Mouse (Mus musculus) limb, embryonic 13.5 days (tissue): ENCODE measurements around the gene Ceacam18. TPM values are rescaled to one million over a fixed set of nuclear protein-coding genes. Genes with fewer than 3 reads are reported as not detected.
A peak's percentile ranks its signal among the peaks of the same experiment; 100 is the strongest.
"Not testable (repeated sequence)": the region's sequence is repeated elsewhere in the genome, so short reads cannot be mapped to it uniquely, and the experiment has no call there.

ENCODE experiments used
- ATAC-seq: fragments of 200-750 bp; cut with Nextera tagmentation; 2 replicates; pipeline ENCODE4 v1.8.0; 2017; ENCODE audit warnings: low read depth, moderate number of reproducible peaks, moderate TSS enrichment; ENCODE audit not compliant: low FRiP score
- H3K27ac ChIP-seq: fragments of 300-500 bp; sonication (generic); 2 replicates; pipeline ENCODE4 v1.5.1; 2015; ENCODE audit warnings: inconsistent platforms, mild to moderate bottlenecking, moderate library complexity
- H3K27me3 ChIP-seq: fragments of 300-500 bp; sonication (generic); 2 replicates; pipeline ENCODE4 v1.6.1; 2015; ENCODE audit warnings: mild to moderate bottlenecking, inconsistent platforms
- H3K36me3 ChIP-seq: fragments of 300-500 bp; sonication (generic); 2 replicates; pipeline ENCODE4 v1.6.1; 2015; ENCODE audit warnings: inconsistent platforms, mild to moderate bottlenecking, moderate library complexity
- H3K4me1 ChIP-seq: fragments of 300-500 bp; sonication (generic); 2 replicates; pipeline ENCODE4 v1.6.1; 2015; ENCODE audit warnings: inconsistent platforms
- H3K4me2 ChIP-seq: fragments of 300-500 bp; sonication (generic); replicated peaks from 2 replicates; pipeline ENCODE4 v1.6.1; 2015; ENCODE audit warnings: inconsistent platforms, mild to moderate bottlenecking, moderate library complexity
- H3K4me3 ChIP-seq: fragments of 300-500 bp; sonication (generic); 2 replicates; pipeline ENCODE4 v1.5.1; 2015; ENCODE audit warnings: moderate library complexity, mild to moderate bottlenecking, inconsistent platforms
- H3K9ac ChIP-seq: fragments of 300-500 bp; sonication (generic); 2 replicates; pipeline ENCODE4 v1.6.1; 2015; ENCODE audit warnings: mild to moderate bottlenecking, inconsistent platforms
- H3K9me3 ChIP-seq: fragments of 300-500 bp; sonication (generic); 2 replicates; pipeline ENCODE4 v1.6.1; 2016; ENCODE audit warnings: inconsistent platforms
- WGBS: fragments of 180-500 bp; shearing (Covaris S2); methylation state at CpG from one replicate; pipeline ENCODE4 v1.1.7; 2015; 5-methylcytosine and 5-hydroxymethylcytosine counted together
- polyA plus RNA-seq: library from polyadenylated mRNA; unstranded; fragments of >200 nt; fragmentation: Nextera tagmentation; extraction: Ambion mirVana; gene quantifications from 2 replicates; pipeline ENCODE4 v1.2.1, GENCODE M21; 2015

The Ceacam18 gene
- polyA plus RNA-seq, 1 experiment from 2014 or later: not detected

GRCm38 (mm10) chr7:43671064-43671808, 36.7 kb downstream of the Ceacam18 start:
- peak overlapping the region; percentile 57 for H3K9ac ChIP-seq
- peak overlapping the region; percentile 86 for H3K4me2 ChIP-seq
- peaks cover 7% of the 10 kb centered on the region for H3K4me1 ChIP-seq
- 68% methylated on average over 11 of the region's 11 CpGs for WGBS
- H3K4me3 ChIP-seq: peak overlapping the region; percentile 73
- H3K27ac ChIP-seq: no peak overlapping the region
- peaks cover 6% of the 10 kb centered on the region; the same call in 1 of the 2 replicates for H3K9me3 ChIP-seq
- H3K36me3 ChIP-seq: peaks cover 23% of the 10 kb centered on the region
- ATAC-seq: peak; percentile 38; the same call in 1 of the 2 replicates
- no peaks in the 10 kb centered on the region for H3K27me3 ChIP-seq

- Histone ChIP-seq H3K4me2 (peak within 1 kb of the TSS; percentile 86), H3K36me3 (peaks cover 31% of the 10 kb centered on the region), H3K4me3 (peak within 1 kb of the TSS; percentile 73), H3K9me3 (peaks cover 13% of the 10 kb centered on the region; the same call in 1 of the 2 replicates), H3K27me3 (no peaks in the 10 kb centered on the region), H3K9ac (peak within 1 kb of the TSS; percentile 81), H3K27ac (no peak within 1 kb of the TSS), H3K4me1 (peaks cover 7% of the 10 kb centered on the region)
- ATAC-seq: peak; percentile 95
- under 1% methylated on average over 26 of the region's 26 CpGs for WGBS
Measured at GRCm38 (mm10) chr7:43671809-43672580, 37.5 kb downstream of the Ceacam18 start, which contains the start of gene Ctu1. Gene Ctu1, plus strand, starts transcription at chr7:43672016.

GRCm38 (mm10) chr7:43672581-43673260, 38.2 kb downstream of the Ceacam18 start:
- WGBS: 13% methylated on average over 10 of the region's 10 CpGs
- no peak for ATAC-seq

GRCm38 (mm10) chr7:43675091-43675490, 40.6 kb downstream of the Ceacam18 start:
- H3K27ac ChIP-seq: no peak overlapping the region
- H3K9me3 ChIP-seq: peaks cover 24% of the 10 kb centered on the region; the same call in 1 of the 2 replicates
- H3K27me3 ChIP-seq: no peaks in the 10 kb centered on the region
- 89% methylated on average over 32 of the region's 32 CpGs for WGBS
- no peak overlapping the region for H3K4me2 ChIP-seq
- H3K4me3 ChIP-seq: no peak overlapping the region
- H3K4me1 ChIP-seq: peaks cover 7% of the 10 kb centered on the region
- ATAC-seq: no peak
- peaks cover 47% of the 10 kb centered on the region for H3K36me3 ChIP-seq
- H3K9ac ChIP-seq: no peak overlapping the region

More at GRCm38 (mm10) chr7:43672581-43673260, 38.2 kb downstream of the Ceacam18 start:
- peak overlapping the region; percentile 81 for H3K9ac ChIP-seq
- H3K9me3 ChIP-seq: peaks cover 21% of the 10 kb centered on the region; the same call in 1 of the 2 replicates
- H3K27ac ChIP-seq: no peak overlapping the region
- H3K36me3 ChIP-seq: peaks cover 38% of the 10 kb centered on the region
- H3K27me3 ChIP-seq: no peaks in the 10 kb centered on the region
- peaks cover 7% of the 10 kb centered on the region for H3K4me1 ChIP-seq
- H3K4me2 ChIP-seq: peak overlapping the region; percentile 86
- peak overlapping the region; percentile 73 for H3K4me3 ChIP-seq

GRCm38 (mm10) chr7:43678517-43678916, 44.0 kb downstream of the Ceacam18 start:
- H3K36me3 ChIP-seq: peaks cover 47% of the 10 kb centered on the region
- no peak overlapping the region for H3K9ac ChIP-seq
- H3K4me2 ChIP-seq: no peak overlapping the region
- no peaks in the 10 kb centered on the region for H3K27me3 ChIP-seq
- H3K27ac ChIP-seq: no peak overlapping the region
- H3K4me3 ChIP-seq: no peak overlapping the region
- no peak for ATAC-seq
- H3K4me1 ChIP-seq: no peaks in the 10 kb centered on the region
- peaks cover 24% of the 10 kb centered on the region; the same call in 1 of the 2 replicates for H3K9me3 ChIP-seq

GRCm38 (mm10) chr7:43680960-43681359, 46.5 kb downstream of the Ceacam18 start:
- H3K9ac ChIP-seq: no peak overlapping the region
- ATAC-seq: no peak

GRCm38 (mm10) chr7:43682511-43682910, 48.0 kb downstream of the Ceacam18 start:
- WGBS: 17% methylated on average over 1 of the region's 1 CpGs
- not testable (repeated sequence) for H3K4me1 ChIP-seq, H3K4me2 ChIP-seq, H3K9me3 ChIP-seq, H3K27me3 ChIP-seq, H3K27ac ChIP-seq, H3K9ac ChIP-seq, H3K4me3 ChIP-seq, ATAC-seq
- H3K36me3 ChIP-seq: peaks cover 11% of the 10 kb centered on the region

More at GRCm38 (mm10) chr7:43680960-43681359, 46.5 kb downstream of the Ceacam18 start:
- WGBS: 20% methylated on average over 5 of the region's 5 CpGs
- H3K9me3 ChIP-seq: peaks cover 21% of the 10 kb centered on the region; the same call in 1 of the 2 replicates
- no peaks in the 10 kb centered on the region for H3K4me1 ChIP-seq
- H3K27me3 ChIP-seq: no peaks in the 10 kb centered on the region
- no peak overlapping the region for H3K4me2 ChIP-seq
- no peak overlapping the region for H3K4me3 ChIP-seq
- no peak overlapping the region for H3K27ac ChIP-seq
- peaks cover 26% of the 10 kb centered on the region for H3K36me3 ChIP-seq

GRCm38 (mm10) chr7:43685088-43685487, 50.6 kb downstream of the Ceacam18 start:
- no peak for ATAC-seq
- Histone ChIP-seq H3K36me3 (no peaks in the 10 kb centered on the region), H3K27ac (no peak overlapping the region), H3K4me3 (no peak overlapping the region), H3K9ac (no peak overlapping the region), H3K4me1 (no peaks in the 10 kb centered on the region), H3K27me3 (no peaks in the 10 kb centered on the region), H3K4me2 (no peak overlapping the region), H3K9me3 (no peaks in the 10 kb centered on the region)
- WGBS: 72% methylated on average over 7 of the region's 7 CpGs

- no peaks in the 10 kb centered on the region for H3K36me3 ChIP-seq
- no peaks in the 10 kb centered on the region for H3K4me1 ChIP-seq
- no peaks in the 10 kb centered on the region for H3K9me3 ChIP-seq
- H3K9ac ChIP-seq: no peak within 1 kb of the TSS
- H3K4me3 ChIP-seq: no peak within 1 kb of the TSS
- no peak within 1 kb of the TSS for H3K27ac ChIP-seq
- ATAC-seq: no peak
- H3K27me3 ChIP-seq: no peaks in the 10 kb centered on the region
- H3K4me2 ChIP-seq: no peak within 1 kb of the TSS
Measured at GRCm38 (mm10) chr7:43690118-43690517, 55.6 kb downstream of the Ceacam18 start, which contains the start of gene Klk14. Gene Klk14, plus strand, starts transcription at chr7:43690418.
